Mouse (Mus musculus) cerebellum, postnatal 10 days (tissue): ENCODE results near the gene Olfr1320.

Experiments used
- DNase-seq, 2 experiments: peaks; one replicate each; pipeline ENCODE4 v3.0.0; 2021; ENCODE audit warnings: mixed read lengths in 2 of 2

Olfr1320 gene

GRCm38 (mm10) chrX:49672033-49672432, at the start of gene Olfr1320:
Gene Olfr1320, plus strand, starts transcription at chrX:49672333.
- DNase-seq, result no peak

GRCm38 (mm10) chrX:49627566-49627965, 44.6 kb upstream of the Olfr1320 start:
- no peak for DNase-seq

- DNase-seq, result no peak
These were observed 40.9 kb upstream of the Olfr1320 start for GRCm38 (mm10) chrX:49631195-49631594.

GRCm38 (mm10) chrX:49660781-49661180, 11.4 kb upstream of the Olfr1320 start:
- DNase-seq, result peak; percentile 19 to 27
